Comparison of ENCODE assay signal across 8 mouse cellular contexts in the genomic region with DNA sequence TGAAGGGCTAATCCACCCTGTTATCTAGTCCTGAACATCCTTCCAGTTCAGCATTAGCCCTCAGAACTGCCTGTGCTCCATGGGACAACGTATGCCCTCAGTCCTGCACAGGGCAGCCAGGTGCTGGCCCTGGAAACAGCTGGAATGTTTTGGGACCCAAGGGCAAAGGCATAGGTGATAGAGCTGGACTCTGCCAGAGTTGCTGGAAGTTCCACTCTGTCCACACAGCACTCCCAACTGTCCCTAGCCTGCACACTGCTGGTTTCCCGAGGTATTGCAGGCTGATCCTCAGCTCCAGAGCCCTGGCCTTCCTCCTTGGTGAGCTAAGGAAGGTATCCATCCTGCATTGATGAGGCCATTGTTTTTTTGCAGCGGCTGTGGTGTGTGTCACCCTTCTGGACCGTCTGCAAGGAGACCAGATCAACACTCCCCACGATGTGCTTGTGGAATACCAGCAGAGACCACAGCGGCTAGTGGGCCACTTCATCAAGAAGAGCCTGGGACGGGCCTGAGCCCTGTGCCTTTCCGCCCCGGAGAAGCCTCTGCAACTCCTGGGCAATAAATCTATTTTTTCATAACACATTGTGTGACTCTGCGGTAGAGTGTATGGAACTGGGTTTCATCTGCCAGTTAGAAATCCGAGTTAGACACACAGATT. TPM values are rescaled to one million over a fixed set of nuclear protein-coding genes. Genes with fewer than 3 reads are reported as not detected.
DNase-seq lines count a peak whose midpoint lies in the region; ATAC-seq and TF ChIP-seq lines count a peak whose summit lies in the region.

No protein-coding gene starts in this region.

- no peak for TF ChIP-seq POLR2A in kidney, adult 2 months (IDR thresholded peaks at IDR 0.05; ENCODE audit: low read depth, low read length)

- no peak overlapping the region for H3K9ac ChIP-seq in neural tube, embryonic 15.5 days (replicated peaks)

- DNase-seq in kidney, adult 2 months: no peak
- DNase-seq in kidney, adult 11 months: no peak
- peak; percentile 56 for DNase-seq in embryo, embryonic 10.5 days (ENCODE audit: low spot score)
- DNase-seq in kidney, postnatal 36 days: peak; percentile 15 to 62
- DNase-seq in urinary bladder, adult 18-20 months (ENCODE audit: low spot score in 2 of 2): no peak
- DNase-seq in adrenal gland, postnatal 25 days: no peak
- DNase-seq in right cerebral cortex, postnatal 36 days (ENCODE audit: low spot score in 2 of 2): no peak

- peak; percentile 51; the same call in 1 of the 2 replicates for ATAC-seq in neural tube, embryonic 15.5 days (ENCODE audit: low FRiP score)

- H3K4me3 ChIP-seq in kidney, adult 2 months (ENCODE audit: insufficient read depth, low read depth, low read length): no peak overlapping the region
- H3K4me3 ChIP-seq in neural tube, embryonic 15.5 days (replicated peaks): no peak overlapping the region

- no peaks in the 10 kb centered on the region for H3K9me3 ChIP-seq in neural tube, embryonic 15.5 days (replicated peaks)

- H3K36me3 ChIP-seq in kidney, adult 2 months (ENCODE audit: control insufficient read depth, insufficient read depth, low read length): no peaks in the 10 kb centered on the region
- H3K36me3 ChIP-seq in neural tube, embryonic 15.5 days: no peaks in the 10 kb centered on the region

- H3K4me1 ChIP-seq in kidney, adult 2 months (ENCODE audit: control insufficient read depth, insufficient read depth, low read length): no peaks in the 10 kb centered on the region
- H3K4me1 ChIP-seq in neural tube, embryonic 15.5 days: no peaks in the 10 kb centered on the region

- TF ChIP-seq CTCF in kidney, adult 2 months (conservative IDR thresholded peaks at IDR 0.05; ENCODE audit: insufficient read depth, insufficient read length, low read depth, low read length): peak; percentile 59

- 78% methylated on average over 11 of the region's 11 CpGs for WGBS in kidney, adult 2 months
- WGBS in neural tube, embryonic 15.5 days: 72% methylated on average over 11 of the region's 11 CpGs

- H3K4me2 ChIP-seq in neural tube, embryonic 15.5 days: no peak overlapping the region

- no peaks in the 10 kb centered on the region for H3K27me3 ChIP-seq in kidney, adult 2 months (replicated peaks; ENCODE audit: control insufficient read depth, insufficient read depth, low read length)
- no peaks in the 10 kb centered on the region for H3K27me3 ChIP-seq in neural tube, embryonic 15.5 days (replicated peaks)

- no peak overlapping the region for H3K27ac ChIP-seq in kidney, adult 2 months (ENCODE audit: insufficient read depth, low read depth, low read length)
- H3K27ac ChIP-seq in neural tube, embryonic 15.5 days (replicated peaks): no peak overlapping the region

RNA-seq across cellular contexts. Expression of a gene that starts 17.8 kb away (rescaled TPM):
- polyA plus RNA-seq in kidney, adult 2 months (2012; rRNA removed): 19.8 and 21.2 TPM in 2 replicates
- 8.0 and 10.2 TPM in 2 replicates for polyA plus RNA-seq in neural tube, embryonic 15.5 days (2015; fragmentation: Nextera tagmentation; extraction: Ambion mirVana)
- total RNA-seq in adrenal gland, postnatal 25 days (2021): 7.9 and 9.1 TPM in 2 replicates

RNA-seq across cellular contexts. Expression of a gene that starts 56.0 kb away (rescaled TPM):
- 7.6 and 11.7 TPM in 2 replicates for polyA plus RNA-seq in kidney, adult 2 months (2012; rRNA removed)
- 0.01 TPM in 2 replicates for polyA plus RNA-seq in neural tube, embryonic 15.5 days (2015; fragmentation: Nextera tagmentation; extraction: Ambion mirVana)
- 0.27 TPM in 1 of 2 replicates, not detected in the other for total RNA-seq in adrenal gland, postnatal 25 days (2021)

Comparison
In these comparisons a context has a peak if more than half of its experiments do, and no peak if none do; other contexts are left out.
1. DNase-seq: peak in embryo, embryonic 10.5 days (single experiment) and kidney, postnatal 36 days (2 of 2); none in kidney, adult 2 months (single experiment), kidney, adult 11 months (single experiment), urinary bladder, adult 18-20 months (0 of 2), adrenal gland, postnatal 25 days (single experiment) and right cerebral cortex, postnatal 36 days (0 of 2).